In the genomic region with DNA sequence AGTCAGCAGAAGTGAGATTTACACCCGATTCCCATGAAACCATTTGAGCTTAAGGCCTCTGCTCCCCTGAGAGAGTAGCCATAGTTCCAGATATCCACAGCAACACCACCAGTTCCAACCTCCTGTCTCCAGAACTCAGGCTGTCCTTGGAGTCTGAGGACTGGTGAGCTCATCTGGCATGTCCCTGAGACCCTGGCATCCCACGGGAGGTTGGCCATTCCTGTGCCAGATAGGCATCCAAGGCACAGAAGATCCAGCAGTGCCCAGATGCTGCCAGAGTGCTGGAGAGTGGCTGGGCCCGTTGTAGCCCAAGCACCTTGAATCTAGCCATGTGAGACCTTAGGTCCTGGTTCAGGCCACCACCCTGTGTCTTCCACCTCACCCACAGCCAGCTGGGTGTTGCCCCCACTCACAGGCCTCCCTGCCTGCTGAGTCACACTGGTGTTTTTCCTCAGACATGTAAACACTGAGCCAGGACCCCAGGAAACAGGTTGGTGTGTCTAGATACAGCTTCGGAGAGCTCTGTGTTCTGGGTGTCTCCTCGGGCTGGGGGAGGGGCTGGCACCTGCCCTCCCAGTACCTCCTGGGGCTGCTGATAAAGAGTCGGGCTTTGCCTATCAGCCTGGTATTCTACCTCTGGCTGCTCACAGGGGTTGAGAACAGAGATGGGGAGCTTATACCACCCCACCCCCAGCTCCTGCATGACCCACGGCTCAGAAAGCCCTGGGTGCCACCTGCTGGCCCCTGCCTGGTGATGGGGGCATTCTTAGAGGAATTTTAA, we compare ENCODE assay signal across 9 mouse cellular contexts. TPM values are rescaled to one million over a fixed set of nuclear protein-coding genes. Genes with fewer than 3 reads are reported as not detected.
DNase-seq lines count a peak whose midpoint lies in the region; ATAC-seq and TF ChIP-seq lines count a peak whose summit lies in the region.
"Had no signal": no experiment of that assay in that cellular context is flagged by ENCODE, and none has a peak within 500 bp of the region (broad histone marks: within the 10 kb centered on the region; RNA-seq: fewer than 3 reads in every experiment).

No protein-coding gene starts in this region.

- DNase-seq in heart, postnatal 4 days: no peak
- peak; percentile 72 for DNase-seq in CD4-positive, CD25-positive, alpha-beta regulatory T cell, adult 2 months (ENCODE audit: low read depth, low spot score)
- DNase-seq in cerebellum, postnatal 10 days: no peak
- no peak for DNase-seq in left cerebral cortex, adult 18-20 months (ENCODE audit: low spot score in 2 of 2)
- DNase-seq in B cell, adult 2 months: no peak
- DNase-seq: cerebellum, postnatal 14 days had no signal

- ATAC-seq in heart, embryonic 11.5 days (replicated peaks; ENCODE audit: insufficient number of reproducible peaks, low FRiP score, low TSS enrichment): peak; percentile 84

- H3K4me1 ChIP-seq in heart, embryonic 11.5 days (ENCODE audit: control insufficient read depth, insufficient read depth, low read length): peaks cover 42% of the 10 kb centered on the region
- H3K4me1 ChIP-seq in erythroblast, embryonic 14.5 days (ENCODE audit: control insufficient read depth): peaks cover 100% of the 10 kb centered on the region

- H3ac ChIP-seq in myocyte (ENCODE audit: control insufficient read depth, insufficient read length): no peak overlapping the region

- H3K79me2 ChIP-seq in myocyte (ENCODE audit: control insufficient read depth, insufficient read depth): no peaks in the 10 kb centered on the region

- H3K27ac ChIP-seq in heart, embryonic 11.5 days (ENCODE audit: low read depth, low read length): peak overlapping the region; percentile 82

- no peaks in the 10 kb centered on the region for H3K9me3 ChIP-seq in heart, embryonic 11.5 days (replicated peaks; ENCODE audit: control insufficient read depth, low read length)
- H3K9me3 ChIP-seq in erythroblast, embryonic 14.5 days (ENCODE audit: control insufficient read depth, low read length): no peaks in the 10 kb centered on the region

- peaks cover 16% of the 10 kb centered on the region for H3K36me3 ChIP-seq in heart, embryonic 11.5 days (ENCODE audit: control insufficient read depth, insufficient read depth, low read length)
- H3K36me3 ChIP-seq in erythroblast, embryonic 14.5 days (ENCODE audit: control insufficient read depth): peaks cover 96% of the 10 kb centered on the region
- peaks cover 4% of the 10 kb centered on the region for H3K36me3 ChIP-seq in myocyte (ENCODE audit: control insufficient read depth, insufficient read depth)

- 45% methylated on average over 7 of the region's 7 CpGs for WGBS in heart, embryonic 11.5 days (ENCODE audit: insufficient replicate concordance)

- TF ChIP-seq POLR2A in myocyte (IDR thresholded peaks at IDR 0.05; ENCODE audit: insufficient read length, low read depth): no peak

- H3K27me3 ChIP-seq in heart, embryonic 11.5 days (ENCODE audit: control insufficient read depth, insufficient read depth, low read length): no peaks in the 10 kb centered on the region
- no peaks in the 10 kb centered on the region for H3K27me3 ChIP-seq in erythroblast, embryonic 14.5 days (ENCODE audit: control insufficient read depth)
- no peaks in the 10 kb centered on the region for H3K27me3 ChIP-seq in myocyte (ENCODE audit: control insufficient read depth, insufficient read depth, insufficient read length)

- no peak overlapping the region for H3K4me3 ChIP-seq in heart, embryonic 11.5 days (ENCODE audit: low read depth, low read length)
- H3K4me3 ChIP-seq in erythroblast, embryonic 14.5 days (replicated peaks): peak overlapping the region; percentile 54
- no peak overlapping the region for H3K4me3 ChIP-seq in myocyte

- no peak overlapping the region for H3K4me2 ChIP-seq in heart, embryonic 11.5 days
- H3K4me2 ChIP-seq in myocyte (ENCODE audit: low read depth): no peak overlapping the region

- peak overlapping the region; percentile 40; the same call in 1 of the 2 replicates for H3K9ac ChIP-seq in heart, embryonic 11.5 days (ENCODE audit: low read depth, low read length)

TF ChIP-seq in myocyte, 11 proteins besides CTCF, POLR2A, EP300 and RAD21:
- no peak for TF ChIP-seq TCF3 (IDR thresholded peaks at IDR 0.05; ENCODE audit: insufficient read length, low read depth)
- no peak for TF ChIP-seq MYOG (IDR thresholded peaks at IDR 0.05; ENCODE audit: control insufficient read depth in 1 of 3, insufficient read depth in 1 of 3, insufficient read length in 2 of 3, low read depth in 2 of 3)
- no peak for TF ChIP-seq CEBPB (IDR thresholded peaks at IDR 0.05; ENCODE audit: insufficient read depth, poor library complexity, severe bottlenecking)
- no peak for TF ChIP-seq SRF (IDR thresholded peaks at IDR 0.05; ENCODE audit: control insufficient read depth, insufficient read length, low read depth)
- no peak for TF ChIP-seq TCF12 (IDR thresholded peaks at IDR 0.05; ENCODE audit: insufficient read depth, poor library complexity, severe bottlenecking)
- no peak for TF ChIP-seq MAX (IDR thresholded peaks at IDR 0.05; ENCODE audit: low read depth)
- TF ChIP-seq POLR2AphosphoS2 (IDR thresholded peaks at IDR 0.05; ENCODE audit: insufficient read length, low read depth): peak; percentile 21
- TF ChIP-seq USF1 (IDR thresholded peaks at IDR 0.05; ENCODE audit: low read depth): no peak

RNA-seq across cellular contexts. Expression of gene Rbm38, which starts 17.7 kb away (rescaled TPM):
- 161 and 169 TPM in 2 replicates for polyA plus RNA-seq in heart, embryonic 11.5 days (2014; fragmentation: Nextera tagmentation; extraction: Ambion mirVana)
- 100 to 1,000 TPM; 112 to 126 TPM for total RNA-seq in heart, postnatal 4 days (2021)
- polyA plus RNA-seq in erythroblast, embryonic 14.5 days (2012): 548 and 594 TPM in 2 replicates
- 124 TPM for polyA plus RNA-seq in myocyte (2012; fragmentation: generic; extraction: Trizol)
- total RNA-seq in left cerebral cortex, adult 18-20 months (2021): 1 to 10 TPM; 3.4 to 3.9 TPM

RNA-seq across cellular contexts. Expression of gene Rae1, which starts 38.1 kb away (rescaled TPM):
- 114 and 118 TPM in 2 replicates for polyA plus RNA-seq in heart, embryonic 11.5 days (2014; fragmentation: Nextera tagmentation; extraction: Ambion mirVana)
- total RNA-seq in heart, postnatal 4 days (2021): 10 to 100 TPM; 55.9 to 60.3 TPM
- polyA plus RNA-seq in erythroblast, embryonic 14.5 days (2012): 3.4 and 3.7 TPM in 2 replicates
- polyA plus RNA-seq in myocyte (2012; fragmentation: generic; extraction: Trizol): 68.4 TPM
- 10 to 100 TPM; 55.2 to 61.0 TPM for total RNA-seq in left cerebral cortex, adult 18-20 months (2021)

Comparison
In these comparisons a context has a peak if more than half of its experiments do, and no peak if none do; other contexts are left out.
1. RNA of gene Rae1, which starts 38.1 kb away (polyA plus RNA-seq): 114 to 118 TPM in heart, embryonic 11.5 days and 68.4 TPM in myocyte (single experiment); 3.4 to 3.7 TPM in erythroblast, embryonic 14.5 days; every median in the first group is over 10 times any median in the second.